Mouse (Mus musculus): ENCODE results near the gene Olfr877.

Olfr877 gene

GRCm38 (mm10) chr9:37853969-37854368, at the start of gene Olfr877:
TSS of gene Olfr877 (plus strand) at chr9:37854269.
- no peak for DNase-seq (ENCODE audit: low spot score in 2 of 2)

DNA sequence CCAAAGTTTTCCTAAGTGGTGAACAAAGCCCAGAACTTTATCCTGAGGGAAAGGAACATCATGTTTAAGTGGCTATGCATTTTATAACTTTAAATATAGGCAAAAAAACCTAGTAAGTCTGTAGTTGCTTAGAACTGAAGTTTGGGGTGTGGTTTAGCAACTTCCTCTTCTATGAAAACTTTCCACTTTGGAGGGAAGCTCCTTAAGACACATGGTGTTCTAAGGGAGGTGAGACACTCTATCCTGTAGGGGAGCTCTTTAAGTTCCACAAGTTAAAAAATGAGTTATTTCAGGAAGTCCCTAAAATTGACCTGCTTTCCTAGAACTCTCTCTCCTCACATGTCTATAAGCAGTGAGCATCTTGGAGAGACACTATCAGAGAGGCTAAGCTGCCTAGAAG, 46.8 kb upstream of the Olfr877 start:
- DNase-seq (ENCODE audit: low spot score in 2 of 2), result no peak

- no peak for DNase-seq (ENCODE audit: low spot score in 2 of 2)
These were observed 45.6 kb upstream of the Olfr877 start for GRCm38 (mm10) chr9:37808456-37808855.

DNA sequence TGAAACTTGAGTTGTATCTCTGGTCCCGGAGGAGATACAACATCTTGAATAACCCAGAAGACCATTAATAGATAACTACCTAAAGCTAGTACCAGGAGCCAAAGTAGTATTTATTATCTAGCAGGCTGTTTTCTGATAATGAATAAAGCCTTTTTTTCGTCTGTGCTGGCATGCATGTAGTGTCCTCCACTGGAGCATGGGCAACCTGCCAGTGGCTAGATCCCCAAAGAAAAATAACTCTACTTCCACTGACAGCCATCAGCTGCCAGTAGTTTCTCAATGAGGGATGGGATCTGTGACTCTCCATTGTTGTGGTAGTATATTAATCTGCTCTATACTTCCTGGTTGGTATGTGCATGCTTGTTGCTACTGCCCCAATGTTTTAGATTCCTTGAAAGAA, 45.1 kb upstream of the Olfr877 start:
- DNase-seq (ENCODE audit: low spot score in 2 of 2), result no peak

DNA sequence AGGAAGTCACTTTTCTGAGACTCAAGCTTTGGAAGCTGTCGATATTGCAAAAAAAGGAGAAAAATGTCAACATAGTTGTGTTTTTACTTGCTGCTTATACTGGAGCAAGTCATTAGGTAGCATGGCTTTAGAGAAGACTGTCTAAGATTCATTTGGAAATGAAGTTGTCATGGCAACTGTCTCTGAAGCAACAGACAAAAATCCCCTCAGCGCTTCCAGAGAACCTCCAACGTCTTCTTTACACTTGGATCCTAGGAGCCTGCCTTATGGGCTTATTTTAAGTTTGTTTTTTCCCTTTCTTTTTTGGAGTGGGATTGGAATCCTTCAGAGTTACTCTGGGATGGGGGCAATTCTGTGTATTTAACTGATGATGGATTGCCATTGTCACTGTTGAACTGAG, 39.4 kb upstream of the Olfr877 start:
- no peak for DNase-seq (ENCODE audit: low spot score in 2 of 2)

DNA sequence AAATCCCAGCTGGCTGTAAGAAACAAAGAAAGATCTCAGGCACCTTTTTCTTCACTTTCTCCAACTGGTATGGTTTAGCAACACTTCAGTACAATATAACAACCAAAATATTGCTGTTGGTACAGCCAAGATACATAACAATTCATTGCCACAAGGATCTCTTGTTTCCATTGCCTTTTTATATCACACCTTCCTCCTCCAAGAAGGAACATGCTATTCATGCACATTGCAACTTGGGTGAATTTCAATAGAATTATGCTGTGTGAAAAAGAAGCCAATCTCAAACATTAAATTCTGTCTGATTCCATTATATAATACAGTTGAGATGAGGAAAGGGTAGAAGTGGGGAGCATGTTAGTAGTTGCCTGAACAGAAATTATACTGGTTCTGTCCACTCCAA, 24.2 kb upstream of the Olfr877 start:
- no peak for DNase-seq (ENCODE audit: low spot score in 2 of 2)

- DNase-seq (ENCODE audit: low spot score in 2 of 2), result no peak
These were observed 20.7 kb upstream of the Olfr877 start for GRCm38 (mm10) chr9:37833341-37833740.

GRCm38 (mm10) chr9:37849267-37849666, 4.8 kb upstream of the Olfr877 start:
- no peak for DNase-seq (ENCODE audit: low spot score in 2 of 2)

GRCm38 (mm10) chr9:37863325-37863724, 9.3 kb downstream of the Olfr877 start:
- DNase-seq (ENCODE audit: low spot score in 2 of 2), result no peak

GRCm38 (mm10) chr9:37870246-37870645, 16.2 kb downstream of the Olfr877 start:
- no peak for DNase-seq (ENCODE audit: low spot score in 2 of 2)

- DNase-seq (ENCODE audit: low spot score in 2 of 2), result no peak
These were observed 17.0 kb downstream of the Olfr877 start for GRCm38 (mm10) chr9:37871097-37871496.

DNA sequence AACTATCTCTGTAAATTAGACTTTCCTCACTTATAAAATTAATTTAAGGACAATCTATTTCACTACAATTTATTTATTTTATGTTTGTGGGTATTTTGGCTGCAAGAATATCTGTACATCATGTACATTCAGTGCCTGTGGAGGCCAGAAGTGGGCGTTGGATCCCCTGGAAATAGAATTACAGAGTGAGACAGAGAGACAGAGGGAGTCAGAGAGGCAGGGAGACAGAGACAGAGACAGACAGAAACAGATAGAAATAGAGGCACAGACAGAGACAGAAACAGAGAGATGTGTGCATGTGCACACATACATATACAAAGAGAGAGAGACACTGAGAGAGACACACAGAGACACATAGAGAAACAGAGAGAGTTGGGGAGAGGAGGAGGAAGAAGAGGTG, 17.5 kb downstream of the Olfr877 start:
- DNase-seq (ENCODE audit: low spot score in 2 of 2), result no peak

DNA sequence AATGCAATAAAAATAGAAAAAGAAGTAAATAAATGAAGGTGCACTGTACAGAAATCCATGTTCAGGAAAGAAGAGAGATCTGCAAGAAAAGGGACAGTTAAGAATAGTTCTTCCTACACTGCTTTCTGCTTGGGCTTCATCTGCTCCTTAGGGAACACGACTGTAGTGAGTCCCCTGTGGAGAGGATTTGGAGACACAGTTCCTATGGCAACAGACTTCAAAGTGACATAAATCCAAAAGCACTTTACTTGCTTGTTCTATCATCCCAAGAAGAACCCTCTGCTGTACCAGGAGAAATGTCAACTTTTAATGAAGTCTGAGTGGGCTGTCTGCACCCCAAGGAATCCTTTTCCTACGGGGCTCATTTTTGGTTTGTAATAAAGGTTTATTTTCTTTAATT, 36.9 kb downstream of the Olfr877 start:
- DNase-seq (ENCODE audit: low spot score in 2 of 2), result no peak

- DNase-seq (ENCODE audit: low spot score in 2 of 2), result no peak
These were observed 42.6 kb downstream of the Olfr877 start, which contains the start of gene Olfr145 for GRCm38 (mm10) chr9:37896661-37897060. TSS of gene Olfr145 (plus strand) at chr9:37896724.

DNA sequence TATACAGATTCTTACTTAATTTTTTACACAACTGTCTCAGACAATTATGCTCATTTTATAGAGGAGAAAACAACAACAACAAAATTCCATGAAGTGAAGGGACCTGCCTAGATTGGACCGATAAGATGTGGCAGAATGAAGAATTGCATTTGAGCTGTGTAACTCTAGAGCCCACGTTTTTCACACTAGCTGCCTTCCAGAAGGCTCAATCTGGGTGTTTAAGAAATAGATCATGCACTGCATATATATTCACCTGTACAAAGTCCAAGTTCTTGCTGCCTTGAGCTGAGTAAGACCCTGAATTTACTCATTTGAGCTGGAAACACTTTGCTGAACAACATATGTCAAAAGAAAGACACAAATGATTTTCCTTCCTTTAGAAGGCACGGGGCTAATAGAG, 51.5 kb downstream of the Olfr877 start:
- DNase-seq (ENCODE audit: low spot score in 2 of 2), result no peak

Data from spleen, postnatal 36 days (tissue).